Mouse (Mus musculus): ENCODE data around the gene Dbh.

The Dbh gene

GRCm38 (mm10) chr2:27226572-27226971, 61.5 kb downstream of the Dbh start:
- DNase-seq, result peak; percentile 44

DNA sequence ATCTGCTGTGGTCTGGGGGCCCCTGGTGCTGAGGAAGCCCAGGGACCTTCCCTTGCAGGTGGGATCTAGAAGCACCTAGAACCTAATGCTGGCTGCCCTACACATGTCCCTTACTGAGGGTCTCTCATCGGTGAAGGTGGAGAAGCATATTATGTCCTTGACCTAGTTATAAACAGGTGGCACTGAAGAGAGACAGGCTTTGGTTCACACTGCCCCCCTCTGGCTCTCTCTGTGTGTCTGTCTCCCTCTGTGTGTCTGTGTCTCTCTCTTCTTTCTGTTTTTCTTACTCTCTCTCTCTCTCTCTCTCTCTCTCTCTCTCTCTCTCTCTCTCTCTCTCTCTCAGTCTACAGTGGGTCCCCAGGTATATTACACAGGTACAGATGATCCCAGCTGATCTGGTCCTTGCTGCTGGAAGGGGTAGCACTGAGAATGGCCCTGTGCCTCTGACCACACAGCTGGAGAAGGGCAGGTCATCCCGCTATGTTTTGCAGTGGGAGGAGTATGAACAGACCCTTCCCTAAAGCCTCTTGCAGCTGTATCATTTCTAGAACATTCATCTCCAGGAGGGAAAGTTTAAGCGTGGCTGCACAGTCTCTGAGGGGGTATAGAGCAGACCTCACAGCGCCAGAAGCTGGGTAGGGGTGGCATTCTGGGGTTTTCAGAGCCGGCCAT, 63.9 kb downstream of the Dbh start:
- DNase-seq, result no peak

GRCm38 (mm10) chr2:27229481-27230105, 64.6 kb downstream of the Dbh start:
- no peak for DNase-seq

- peak; percentile 68 for DNase-seq
These were observed 67.3 kb downstream of the Dbh start for GRCm38 (mm10) chr2:27232376-27232775.

Measured in right cerebral cortex, postnatal 25 days (tissue).